Mouse (Mus musculus): ENCODE data around the gene Plekhb2.

DNA sequence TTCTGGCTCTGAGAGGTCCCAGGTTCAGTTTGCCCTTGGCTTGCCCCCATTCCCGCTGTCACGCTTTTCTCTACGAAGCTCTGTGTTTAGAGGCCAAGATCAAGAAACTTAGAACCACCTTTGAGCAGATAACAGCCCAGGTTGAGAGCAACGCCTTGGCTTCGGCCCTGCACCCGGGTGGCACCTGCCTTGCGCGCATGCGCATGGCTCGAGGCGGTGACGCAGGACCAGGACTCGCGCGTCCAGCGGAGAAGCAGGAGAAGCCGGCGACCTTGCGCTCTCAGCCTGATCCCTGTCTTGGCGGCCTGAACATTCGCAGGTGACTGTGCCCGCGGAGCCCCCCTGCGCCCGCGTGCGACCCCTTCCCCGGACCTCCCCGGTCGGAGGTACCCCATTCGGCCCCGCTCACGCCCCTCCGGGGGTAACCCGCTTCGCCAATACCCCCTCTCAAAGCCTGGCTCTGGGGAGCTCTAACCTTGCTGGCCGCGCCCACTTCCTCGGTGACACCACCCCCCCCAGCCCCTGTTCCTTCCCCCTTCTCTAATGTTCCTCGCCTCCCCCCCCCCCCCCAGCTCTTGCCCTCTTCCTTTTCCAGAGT, at the start of gene Plekhb2:
- TF ChIP-seq EP300 (IDR thresholded peaks at IDR 0.05; ENCODE audit: insufficient read depth, low read depth, low read length) (no peak), CTCF (IDR thresholded peaks at IDR 0.05; ENCODE audit: low read depth, low read length) (no peak)
